Mouse (Mus musculus): ENCODE results near the gene Otub1.

DNA sequence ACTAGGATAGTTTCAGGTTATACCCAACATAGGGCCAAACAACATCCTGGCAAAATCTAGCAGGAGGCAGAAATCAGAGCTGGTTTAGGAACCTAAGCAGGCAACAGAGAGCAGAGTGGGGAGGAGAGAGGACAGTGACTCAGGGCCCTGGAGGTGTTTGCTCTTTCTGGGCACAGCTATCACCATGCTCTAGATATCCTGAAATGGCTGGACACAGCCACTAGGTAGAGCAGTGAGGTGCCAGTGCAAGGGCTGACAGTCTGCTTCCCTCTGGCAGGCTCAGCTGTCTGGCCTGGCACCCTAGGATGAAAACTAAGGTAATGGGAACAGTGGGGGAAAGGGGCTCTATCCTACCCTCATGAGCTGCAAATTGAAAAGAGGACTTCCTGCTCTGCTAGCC lies 17.4 kb upstream of the Otub1 start:
- no peak for TF ChIP-seq CTCF (IDR thresholded peaks at IDR 0.05; ENCODE audit: low read depth, low read length)
- TF ChIP-seq POLR2A (IDR thresholded peaks at IDR 0.05; ENCODE audit: extremely low read depth, insufficient read depth, low read length), result no peak

Data from liver, adult 2 months (tissue).